Mouse (Mus musculus) testis, adult 2 months (tissue): ENCODE results near the gene Siah1b. TPM values are rescaled to one million over a fixed set of nuclear protein-coding genes. Genes with fewer than 3 reads are reported as not detected.

ENCODE experiments used
- H3K27ac ChIP-seq: fragments of 200-500 bp; 2 replicates; pipeline ENCODE4 v1.5.1; 2012; ENCODE audit warnings: low read depth, low read length; ENCODE audit not compliant: control insufficient read depth, insufficient read depth
- H3K27me3 ChIP-seq: fragments of 200-500 bp; 2 replicates; pipeline ENCODE4 v1.6.1; 2012; ENCODE audit warnings: mild to moderate bottlenecking, low read length, moderate library complexity; ENCODE audit not compliant: control insufficient read depth, insufficient read depth
- H3K36me3 ChIP-seq: fragments of 200-500 bp; 2 replicates; pipeline ENCODE4 v1.6.1; 2012; ENCODE audit warnings: mild to moderate bottlenecking, low read length; ENCODE audit not compliant: control insufficient read depth, insufficient read depth
- H3K4me1 ChIP-seq: fragments of 200-500 bp; 2 replicates; pipeline ENCODE4 v1.6.1; 2012; ENCODE audit warnings: low read length; ENCODE audit not compliant: control insufficient read depth, insufficient read depth
- H3K4me3 ChIP-seq: fragments of 200-500 bp; 2 replicates; pipeline ENCODE4 v1.5.1; 2012; ENCODE audit warnings: low read depth, mild to moderate bottlenecking, low read length, moderate library complexity, mixed read lengths; ENCODE audit not compliant: control insufficient read depth
- CTCF ChIP-seq: fragments of 200-500 bp; IDR thresholded peaks from 2 replicates; pipeline ENCODE4 v1.5.1; 2012; ENCODE audit warnings: low read depth, mild to moderate bottlenecking, inconsistent platforms, low read length, moderate library complexity; ENCODE audit not compliant: control insufficient read depth, insufficient read depth, insufficient replicate concordance
- POLR2A ChIP-seq: fragments of 200-500 bp; IDR thresholded peaks from 2 replicates; pipeline ENCODE4 v1.6.1; 2012; ENCODE audit warnings: low read depth, mild to moderate bottlenecking, inconsistent platforms, low read length, moderate library complexity; ENCODE audit not compliant: control insufficient read depth
- polyA plus RNA-seq: library from polyadenylated mRNA; depleted of rRNA; stranded (reverse); fragments of >200 nt; gene quantifications from 2 replicates; pipeline ENCODE4 v1.2.3, GENCODE M21; 2012; rRNA removed

The Siah1b gene
- polyA plus RNA-seq, 1 experiment: 6.5 TPM

DNA sequence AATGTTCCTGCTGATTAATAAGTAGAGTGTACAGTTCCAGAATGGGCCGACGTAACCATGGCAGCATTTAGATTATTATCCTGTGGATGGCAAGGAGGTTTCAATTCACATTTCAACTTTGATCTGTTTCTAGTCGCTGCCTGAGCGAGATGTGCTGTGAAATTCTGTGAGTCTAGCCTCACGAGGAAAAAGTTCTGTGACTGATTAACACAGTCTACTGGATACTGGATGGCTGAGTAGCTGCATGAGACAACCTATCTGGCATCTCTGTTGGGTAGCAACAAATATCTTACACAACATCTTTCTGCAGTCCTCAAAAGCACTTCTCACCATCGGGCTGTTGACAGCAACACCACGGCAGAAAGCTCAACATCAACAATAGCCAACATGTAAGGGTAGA is 43.8 kb downstream of the Siah1b start:
- Histone ChIP-seq H3K4me3 (no peak overlapping the region), H3K4me1 (peaks cover 4% of the 10 kb centered on the region; the same call in 1 of the 2 replicates), H3K27ac (no peak overlapping the region), H3K27me3 (no peaks in the 10 kb centered on the region), H3K36me3 (no peaks in the 10 kb centered on the region)
- TF ChIP-seq CTCF (no peak), POLR2A (no peak)

- Histone ChIP-seq H3K36me3 (no peaks in the 10 kb centered on the region), H3K27ac (peak within 1 kb of the TSS; percentile 78), H3K27me3 (no peaks in the 10 kb centered on the region), H3K4me3 (peak within 1 kb of the TSS; percentile 78), H3K4me1 (peaks cover 5% of the 10 kb centered on the region; the same call in 1 of the 2 replicates)
- TF ChIP-seq POLR2A (no peak), CTCF (no peak)
These were observed 48.5 kb downstream of the Siah1b start, which contains the start of gene Car5b for GRCm38 (mm10) chrX:164027607-164028289. Car5b (minus strand) TSS chrX:164027997.

Other genes with a start within 250 kb of the Siah1b start
- 1.9 and 2.3 TPM in 2 replicates for gene Ap1s2, start 167.5 kb downstream of the Siah1b start, polyA plus RNA-seq
- 5.0 and 5.1 TPM in 2 replicates for gene Zrsr2, start 117.8 kb downstream of the Siah1b start, polyA plus RNA-seq
- 2.2 and 2.8 TPM in 2 replicates for gene Car5b, start 48.5 kb downstream of the Siah1b start, polyA plus RNA-seq
- gene Cltrn, start 12.3 kb upstream of the Siah1b start, polyA plus RNA-seq: not detected in 2 replicates
- gene Ace2, start 62.8 kb upstream of the Siah1b start, polyA plus RNA-seq: 0.10 and 0.19 TPM in 2 replicates
- 0.10 TPM in 2 replicates for gene Bmx, start 181.7 kb upstream of the Siah1b start, polyA plus RNA-seq
- 0.38 and 0.52 TPM in 2 replicates for gene Pir, start 192.9 kb upstream of the Siah1b start, polyA plus RNA-seq